In the genomic region with DNA sequence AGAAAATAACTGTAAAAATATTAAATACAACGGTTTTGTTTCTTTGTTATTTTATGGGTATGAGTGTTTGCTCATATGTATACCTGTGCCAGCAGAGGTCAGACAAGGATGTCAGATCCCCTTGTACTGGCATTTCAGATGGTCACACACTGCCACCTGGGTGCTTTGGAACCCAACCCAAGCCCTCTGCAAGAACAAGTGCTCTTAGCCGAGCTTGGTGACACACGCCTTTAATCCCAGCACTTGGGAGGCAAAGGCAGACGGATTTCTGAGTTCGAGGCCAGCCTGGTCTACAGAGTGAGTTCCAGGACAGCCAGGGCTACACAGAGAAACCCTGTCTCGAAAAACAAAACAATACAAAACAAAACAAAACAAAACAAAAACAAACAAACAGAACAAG, we compare ENCODE assay signal across 2 mouse cellular contexts. TPM values are rescaled to one million over a fixed set of nuclear protein-coding genes. Genes with fewer than 3 reads are reported as not detected.
"Had no signal": no experiment of that assay in that cellular context is flagged by ENCODE, and none has a peak within 500 bp of the region (broad histone marks: within the 10 kb centered on the region; RNA-seq: fewer than 3 reads in every experiment).

No protein-coding gene starts in this region.

RNA-seq across cellular contexts. Expression of a gene that starts 3.6 kb away (rescaled TPM):
- polyA plus RNA-seq: neural tube, embryonic 14.5 days; testis, adult 2 months had no signal
